Comparison of ENCODE assay signal across 25 mouse cellular contexts in genomic region chr6:87468372-87468771, GRCm38 (mm10). TPM values are rescaled to one million over a fixed set of nuclear protein-coding genes. Genes with fewer than 3 reads are reported as not detected.
DNase-seq lines count a peak whose midpoint lies in the region; ATAC-seq lines count a peak whose summit lies in the region.
"Had no signal": no experiment of that assay in that cellular context is flagged by ENCODE, and none has a peak within 500 bp of the region (broad histone marks: within the 10 kb centered on the region; RNA-seq: fewer than 3 reads in every experiment).

No protein-coding gene starts in this region.

- no peaks in the 10 kb centered on the region for H3K4me1 ChIP-seq in liver, embryonic 11.5 days (replicated peaks; ENCODE audit: control insufficient read depth, insufficient read depth, low read length)

- no peaks in the 10 kb centered on the region for H3K36me3 ChIP-seq in liver, embryonic 11.5 days (ENCODE audit: control insufficient read depth, insufficient read depth, low read length)
- H3K36me3 ChIP-seq: heart, embryonic 15.5 days; hindbrain, embryonic 12.5 days; lung, embryonic 15.5 days had no signal

- no peaks in the 10 kb centered on the region for H3K27me3 ChIP-seq in liver, embryonic 11.5 days (replicated peaks; ENCODE audit: control insufficient read depth, insufficient read depth, low read length)
- H3K27me3 ChIP-seq: hindbrain, embryonic 12.5 days; lung, embryonic 15.5 days had no signal

- ATAC-seq in liver, embryonic 11.5 days (replicated peaks; ENCODE audit: low FRiP score): no peak
- ATAC-seq: midbrain, embryonic 16.5 days had no signal

- WGBS in liver, embryonic 11.5 days: 85% methylated on average over 10 of the region's 10 CpGs

- DNase-seq in adrenal gland, postnatal 10 days: peak; percentile 7
- no peak for DNase-seq in adrenal gland, adult 18-20 months (ENCODE audit: low spot score in 2 of 2)
- peak; percentile 9 to 14 for DNase-seq in heart, postnatal 36 days
- DNase-seq in heart, adult 11 months: no peak
- peak; percentile 81 for DNase-seq in adipocyte (ENCODE audit: low spot score)
- DNase-seq in lung, postnatal 14 days: peak; percentile 47
- no peak for DNase-seq in liver, embryonic 11.5 days (ENCODE audit: low spot score)
- no peak for DNase-seq in left cerebral cortex, postnatal 10 days (ENCODE audit: extremely low spot score in 1 of 2, low spot score in 2 of 2)
- DNase-seq: cerebellum, adult 18-20 months; cerebellum, postnatal 36 days; kidney, adult 18-20 months; layer of hippocampus, postnatal 36 days; left cerebral cortex, postnatal 4 days; liver; thymus, adult 2 months had no signal

- H3K27ac ChIP-seq in liver, embryonic 11.5 days (ENCODE audit: low read depth, low read length): no peak overlapping the region
- H3K27ac ChIP-seq: heart, embryonic 15.5 days; hindbrain, embryonic 12.5 days; kidney, postnatal 0 days; layer of hippocampus, adult 2 months; lung, embryonic 15.5 days had no signal

- no peak overlapping the region for H3K4me3 ChIP-seq in liver, embryonic 11.5 days (ENCODE audit: low read depth, low read length)
- H3K4me3 ChIP-seq: heart, embryonic 15.5 days; hindbrain, embryonic 12.5 days; layer of hippocampus, adult 2 months; lung, embryonic 15.5 days had no signal

- intact Hi-C loops in heart, postnatal 36 days (cut with DNase I): loop anchor here (2.0 kb wide), 1 partner anchor 202 kb away; no protein-coding TSS in a partner anchor
- intact Hi-C loops in left cerebral cortex, postnatal 10 days (cut with DNase I): loop anchor here (5.0 kb wide), 1 partner anchor 44 kb away; no protein-coding TSS in a partner anchor

- no peak overlapping the region for H3K9ac ChIP-seq in liver, embryonic 11.5 days (ENCODE audit: low read depth, low read length)
- H3K9ac ChIP-seq: heart, embryonic 15.5 days; hindbrain, embryonic 12.5 days; lung, embryonic 15.5 days had no signal

- no peaks in the 10 kb centered on the region for H3K9me3 ChIP-seq in liver, embryonic 11.5 days (ENCODE audit: control insufficient read depth, low read length)
- H3K9me3 ChIP-seq: G1E; heart, embryonic 15.5 days; hindbrain, embryonic 12.5 days; lung, embryonic 15.5 days had no signal

- no peak overlapping the region for H3K4me2 ChIP-seq in liver, embryonic 11.5 days
- H3K4me2 ChIP-seq: heart, embryonic 15.5 days; hindbrain, embryonic 12.5 days; lung, embryonic 15.5 days had no signal

RNA-seq across cellular contexts. Expression of gene Bmp10, which starts 39.6 kb away (rescaled TPM):
- total RNA-seq in adrenal gland, postnatal 10 days (2021): 1 to 10 TPM in 1 of 2 experiments, under 1 TPM in 1; 0.45 to 1.8 TPM
- total RNA-seq in adrenal gland, adult 18-20 months (2021): not detected
- 10 to 100 TPM; 26.3 to 39.5 TPM for total RNA-seq in heart, postnatal 36 days (2021)
- 0.75 and 0.82 TPM in 2 replicates for polyA plus RNA-seq in liver, embryonic 11.5 days (2014; fragmentation: Nextera tagmentation; extraction: Ambion mirVana)
- not detected for total RNA-seq in left cerebral cortex, postnatal 10 days (2021)
- total RNA-seq: gastrocnemius, postnatal 4 days; layer of hippocampus, adult 2 months; layer of hippocampus, postnatal 36 days; megakaryocyte-erythroid progenitor cell, adult 5-6 weeks had no signal
- polyA plus RNA-seq: forebrain, embryonic 11.5 days; G1E; hindbrain, embryonic 12.5 days; kidney, postnatal 0 days; midbrain, embryonic 16.5 days had no signal

Comparison
In these comparisons a context has a peak if more than half of its experiments do, and no peak if none do; other contexts are left out.
1. DNase-seq: peak in adrenal gland, postnatal 10 days (single experiment), heart, postnatal 36 days (2 of 2), adipocyte (single experiment) and lung, postnatal 14 days (single experiment); none in adrenal gland, adult 18-20 months (0 of 2), heart, adult 11 months (single experiment), liver, embryonic 11.5 days (single experiment) and left cerebral cortex, postnatal 10 days (0 of 2).
2. RNA of gene Bmp10, which starts 39.6 kb away (total RNA-seq): 26.3 to 39.5 TPM in heart, postnatal 36 days; 0.45 to 1.8 TPM in adrenal gland, postnatal 10 days, not detected in left cerebral cortex, postnatal 10 days and not detected in adrenal gland, adult 18-20 months; every median in the first group is over 4 times any median in the second.